Mouse (Mus musculus) large intestine, adult 2 months (tissue): ENCODE results near the gene Slc6a13. TPM values are rescaled to one million over a fixed set of nuclear protein-coding genes. Genes with fewer than 3 reads are reported as not detected.

Source experiments
- DNase-seq: peaks from one replicate; pipeline ENCODE4 v3.0.0-alpha.2; 2012; ENCODE audit warnings: low read depth, low spot score
- WGBS: fragments of 180-500 bp; shearing (Covaris S2); methylation state at CpG from one replicate; pipeline ENCODE4 v1.1.7; 2018; 5-methylcytosine and 5-hydroxymethylcytosine counted together
- polyA plus RNA-seq: library from polyadenylated mRNA; depleted of rRNA; stranded (reverse); fragments of >200 nt; gene quantifications from 2 replicates; pipeline ENCODE4 v1.2.3, GENCODE M21; 2012; rRNA removed

Gene Slc6a13
- polyA plus RNA-seq = 0.64 and 0.73 TPM in 2 replicates

GRCm38 (mm10) chr6:121299954-121300353 lies at the start of gene Slc6a13:
Gene Slc6a13 (plus strand): TSS chr6:121300227.
- WGBS = 10% methylated on average over 11 of the region's 11 CpGs
- no peak for DNase-seq

- DNase-seq = no peak
- 30% methylated on average over 1 of the region's 1 CpGs for WGBS
These were observed 49.6 kb upstream of the Slc6a13 start for GRCm38 (mm10) chr6:121250406-121250805.

- DNase-seq = no peak
- 66% methylated on average over 5 of the region's 5 CpGs for WGBS
These were observed 48.8 kb upstream of the Slc6a13 start for GRCm38 (mm10) chr6:121251256-121251655.

GRCm38 (mm10) chr6:121260548-121260947 lies 39.5 kb upstream of the Slc6a13 start:
- DNase-seq = no peak
- WGBS = 30% methylated on average over 9 of the region's 9 CpGs

GRCm38 (mm10) chr6:121261233-121261632 lies 38.8 kb upstream of the Slc6a13 start:
- DNase-seq = no peak
- WGBS = 76% methylated on average over 8 of the region's 8 CpGs

- no peak for DNase-seq
- WGBS = 90% methylated on average over 10 of the region's 10 CpGs
These were observed 38.0 kb upstream of the Slc6a13 start for GRCm38 (mm10) chr6:121262004-121262403.

GRCm38 (mm10) chr6:121262496-121262895 lies 37.5 kb upstream of the Slc6a13 start:
- no peak for DNase-seq
- 86% methylated on average over 11 of the region's 11 CpGs for WGBS

- 89% methylated on average over 6 of the region's 6 CpGs for whole genome bisulfite sequencing
- no peak for DNase-seq
These were observed 29.9 kb upstream of the Slc6a13 start for GRCm38 (mm10) chr6:121270156-121270555.

- no peak for DNase-seq
- WGBS = 14% methylated on average over 4 of the region's 4 CpGs
These were observed 28.3 kb upstream of the Slc6a13 start for GRCm38 (mm10) chr6:121271707-121272074.

- DNase-seq = peak; percentile 67
- 7% methylated on average over 17 of the region's 17 CpGs for WGBS
These were observed 27.8 kb upstream of the Slc6a13 start for GRCm38 (mm10) chr6:121272075-121272800.

- DNase-seq = no peak
These were observed 25.7 kb upstream of the Slc6a13 start for GRCm38 (mm10) chr6:121274356-121274755.

GRCm38 (mm10) chr6:121284132-121284531 lies 15.9 kb upstream of the Slc6a13 start:
- 84% methylated on average over 5 of the region's 5 CpGs for WGBS
- DNase-seq = no peak

More at GRCm38 (mm10) chr6:121274356-121274755, 25.7 kb upstream of the Slc6a13 start:
- WGBS = 82% methylated on average over 3 of the region's 3 CpGs

- 47% methylated on average over 7 of the region's 7 CpGs for WGBS
- DNase-seq = no peak
These were observed 710 bp upstream of the Slc6a13 start for GRCm38 (mm10) chr6:121299317-121299716.

GRCm38 (mm10) chr6:121300504-121300903 lies 477 bp downstream of the Slc6a13 start:
- WGBS = 32% methylated on average over 9 of the region's 9 CpGs

GRCm38 (mm10) chr6:121303466-121304220 lies 3.6 kb downstream of the Slc6a13 start:
- no peak for DNase-seq
- 58% methylated on average over 10 of the region's 10 CpGs for WGBS

More at GRCm38 (mm10) chr6:121300504-121300903, 477 bp downstream of the Slc6a13 start:
- no peak for DNase-seq

- WGBS = 67% methylated on average over 9 of the region's 9 CpGs
- DNase-seq = no peak
These were observed 4.6 kb downstream of the Slc6a13 start for GRCm38 (mm10) chr6:121304630-121305029.

- DNase-seq = no peak
- WGBS = 74% methylated on average over 3 of the region's 3 CpGs
These were observed 5.5 kb downstream of the Slc6a13 start for GRCm38 (mm10) chr6:121305571-121305970.

- DNase-seq = no peak
- 39% methylated on average over 6 of the region's 6 CpGs for WGBS
These were observed 11.0 kb downstream of the Slc6a13 start for GRCm38 (mm10) chr6:121310984-121311383.

GRCm38 (mm10) chr6:121319099-121319498 lies 19.1 kb downstream of the Slc6a13 start:
- 47% methylated on average over 6 of the region's 6 CpGs for WGBS

GRCm38 (mm10) chr6:121322381-121323110 lies 22.5 kb downstream of the Slc6a13 start:
- WGBS = 80% methylated on average over 9 of the region's 9 CpGs
- DNase-seq = no peak

More at GRCm38 (mm10) chr6:121319099-121319498, 19.1 kb downstream of the Slc6a13 start:
- DNase-seq = no peak
